Mouse (Mus musculus) embryonic fibroblast, embryonic 13.5 days (primary cell): ENCODE measurements around the gene Gpd1l. TPM values are rescaled to one million over a fixed set of nuclear protein-coding genes. Genes with fewer than 3 reads are reported as not detected.

Experiments used
- H3K27ac ChIP-seq: 2 replicates; pipeline ENCODE4 v1.5.1; 2012; ENCODE audit warnings: low read length, control low read depth, inconsistent platforms; ENCODE audit not compliant: insufficient read depth
- H3K4me1 ChIP-seq: 2 replicates; pipeline ENCODE4 v1.6.1; 2011; ENCODE audit warnings: low read length; ENCODE audit not compliant: control insufficient read depth, insufficient read depth
- H3K4me3 ChIP-seq: 2 replicates; pipeline ENCODE4 v1.5.1; 2011; ENCODE audit warnings: mild to moderate bottlenecking, control low read depth, low read length; ENCODE audit not compliant: insufficient read depth
- CTCF ChIP-seq: IDR thresholded peaks from 2 replicates; pipeline ENCODE4 v1.5.1; 2011; ENCODE audit warnings: mild to moderate bottlenecking, control low read depth, low read length, moderate library complexity, borderline replicate concordance; ENCODE audit not compliant: insufficient read depth
- POLR2A ChIP-seq: IDR thresholded peaks from 2 replicates; pipeline ENCODE4 v1.6.1; 2011; ENCODE audit warnings: low read depth, mild to moderate bottlenecking, control low read depth, low read length, moderate library complexity
- polyA plus RNA-seq: library from polyadenylated mRNA; stranded (reverse); fragments of >200 nt; gene quantifications from 2 replicates; pipeline ENCODE4 v1.2.4, GENCODE M21; 2011; ENCODE audit warnings: low read depth; ENCODE audit not compliant: missing spikeins, insufficient read length

The Gpd1l gene
- polyA plus RNA-seq, 1 experiment: 8.9 TPM

GRCm38 (mm10) chr9:114932607-114933006 lies 1.2 kb downstream of the Gpd1l start:
- Histone ChIP-seq H3K4me3 (peak overlapping the region; percentile 60), H3K27ac (no peak overlapping the region), H3K4me1 (no peaks in the 10 kb centered on the region)
- no peak for TF ChIP-seq POLR2A

GRCm38 (mm10) chr9:114930464-114931090 lies 3.2 kb downstream of the Gpd1l start:
- TF ChIP-seq CTCF (no peak), POLR2A (no peak)
- H3K27ac ChIP-seq: no peak overlapping the region
- H3K4me3 ChIP-seq: no peak overlapping the region
- no peaks in the 10 kb centered on the region for H3K4me1 ChIP-seq

GRCm38 (mm10) chr9:114925571-114925970 lies 8.2 kb downstream of the Gpd1l start:
- Histone ChIP-seq H3K4me3 (no peak overlapping the region), H3K27ac (no peak overlapping the region), H3K4me1 (no peaks in the 10 kb centered on the region)
- TF ChIP-seq CTCF (no peak), POLR2A (no peak)

GRCm38 (mm10) chr9:114925039-114925438 lies 8.7 kb downstream of the Gpd1l start:
- H3K4me3 ChIP-seq: no peak overlapping the region
- no peak overlapping the region for H3K27ac ChIP-seq
- TF ChIP-seq POLR2A (no peak), CTCF (no peak)
- H3K4me1 ChIP-seq: no peaks in the 10 kb centered on the region

- Histone ChIP-seq H3K4me1 (no peaks in the 10 kb centered on the region), H3K4me3 (no peak overlapping the region), H3K27ac (no peak overlapping the region)
- no peak for TF ChIP-seq CTCF
- TF ChIP-seq POLR2A: no peak
These were observed 9.3 kb downstream of the Gpd1l start for GRCm38 (mm10) chr9:114924511-114924910.

- no peak overlapping the region for H3K27ac ChIP-seq
- no peaks in the 10 kb centered on the region for H3K4me1 ChIP-seq
- no peak for TF ChIP-seq CTCF
- TF ChIP-seq POLR2A: no peak
- no peak overlapping the region for H3K4me3 ChIP-seq
These were observed 11.6 kb downstream of the Gpd1l start for GRCm38 (mm10) chr9:114922209-114922608.

- no peak overlapping the region for H3K4me3 ChIP-seq
- TF ChIP-seq POLR2A (no peak), CTCF (no peak)
- H3K4me1 ChIP-seq: no peaks in the 10 kb centered on the region
- no peak overlapping the region for H3K27ac ChIP-seq
These were observed 12.3 kb downstream of the Gpd1l start for GRCm38 (mm10) chr9:114921352-114922081.

GRCm38 (mm10) chr9:114920569-114920968 lies 13.2 kb downstream of the Gpd1l start:
- H3K4me3 ChIP-seq: no peak overlapping the region
- H3K4me1 ChIP-seq: no peaks in the 10 kb centered on the region
- no peak overlapping the region for H3K27ac ChIP-seq
- no peak for TF ChIP-seq CTCF
- TF ChIP-seq POLR2A: no peak

GRCm38 (mm10) chr9:114912680-114913649 lies 20.8 kb downstream of the Gpd1l start:
- Histone ChIP-seq H3K4me1 (no peaks in the 10 kb centered on the region), H3K4me3 (no peak overlapping the region), H3K27ac (no peak overlapping the region)
- no peak for TF ChIP-seq POLR2A
- peak; percentile 62 for TF ChIP-seq CTCF
